Mouse (Mus musculus) embryonic facial prominence, embryonic 15.5 days (tissue): ENCODE results near the gene Erbb3. TPM values are rescaled to one million over a fixed set of nuclear protein-coding genes. Genes with fewer than 3 reads are reported as not detected.
"Not testable (repeated sequence)": the region's sequence is repeated elsewhere in the genome, so short reads cannot be mapped to it uniquely, and the experiment has no call there.

Source experiments
- ATAC-seq: fragments of 200-750 bp; cut with Nextera tagmentation; 2 replicates; pipeline ENCODE4 v1.8.0; 2017; ENCODE audit warnings: low read depth, moderate TSS enrichment; ENCODE audit not compliant: insufficient number of reproducible peaks, low FRiP score, low TSS enrichment
- H3K27ac ChIP-seq: fragments of 300-500 bp; sonication (generic); replicated peaks from 2 replicates; pipeline ENCODE4 v1.5.1; 2015; ENCODE audit warnings: mild to moderate bottlenecking, inconsistent platforms
- H3K27me3 ChIP-seq: fragments of 300-500 bp; sonication (generic); 2 replicates; pipeline ENCODE4 v1.6.1; 2015; ENCODE audit warnings: inconsistent platforms
- H3K36me3 ChIP-seq: fragments of 300-500 bp; sonication (generic); 2 replicates; pipeline ENCODE4 v1.6.1; 2015; ENCODE audit warnings: mild to moderate bottlenecking, inconsistent platforms
- H3K4me1 ChIP-seq: fragments of 300-500 bp; sonication (generic); 2 replicates; pipeline ENCODE4 v1.6.1; 2015; ENCODE audit warnings: inconsistent platforms
- H3K4me2 ChIP-seq: fragments of 300-500 bp; sonication (generic); replicated peaks from 2 replicates; pipeline ENCODE4 v1.6.1; 2015; ENCODE audit warnings: mild to moderate bottlenecking, inconsistent platforms
- H3K4me3 ChIP-seq: fragments of 300-500 bp; sonication (generic); replicated peaks from 2 replicates; pipeline ENCODE4 v1.5.1; 2015; ENCODE audit warnings: mild to moderate bottlenecking, inconsistent platforms
- H3K9ac ChIP-seq: fragments of 300-500 bp; sonication (generic); 2 replicates; pipeline ENCODE4 v1.6.1; 2015; ENCODE audit warnings: inconsistent platforms
- H3K9me3 ChIP-seq: fragments of 300-500 bp; sonication (generic); replicated peaks from 2 replicates; pipeline ENCODE4 v1.6.1; 2016; ENCODE audit warnings: inconsistent platforms
- WGBS: fragments of 180-500 bp; shearing (Covaris S2); methylation state at CpG from one replicate; pipeline ENCODE4 v1.1.7; 2015; 5-methylcytosine and 5-hydroxymethylcytosine counted together
- polyA plus RNA-seq: library from polyadenylated mRNA; unstranded; fragments of >200 nt; fragmentation: Nextera tagmentation; extraction: Ambion mirVana; gene quantifications from 2 replicates; pipeline ENCODE4 v1.2.1, GENCODE M21; 2015

The Erbb3 gene
- polyA plus RNA-seq, 1 experiment from 2014 or later, result 23.9 TPM

GRCm38 (mm10) chr10:128623106-128623613 lies 33.7 kb upstream of the Erbb3 start:
- not testable (repeated sequence) for H3K4me2 ChIP-seq, H3K27ac ChIP-seq, H3K9me3 ChIP-seq, H3K27me3 ChIP-seq, ATAC-seq, H3K4me3 ChIP-seq, H3K9ac ChIP-seq, H3K4me1 ChIP-seq
- H3K36me3 ChIP-seq, result peaks cover 24% of the 10 kb centered on the region
- 79% methylated on average over 4 of the region's 4 CpGs for WGBS

- Histone ChIP-seq H3K27me3 (no peaks in the 10 kb centered on the region), H3K27ac (no peak overlapping the region), H3K4me2 (no peak overlapping the region), H3K36me3 (peaks cover 24% of the 10 kb centered on the region), H3K9me3 (no peaks in the 10 kb centered on the region), H3K9ac (no peak overlapping the region), H3K4me1 (peaks cover 7% of the 10 kb centered on the region), H3K4me3 (no peak overlapping the region)
- ATAC-seq, result no peak
- WGBS, result 83% methylated on average over 4 of the region's 4 CpGs
Observed at GRCm38 (mm10) chr10:128622702-128623101, 33.2 kb upstream of the Erbb3 start.

- H3K9me3 ChIP-seq, result no peaks in the 10 kb centered on the region
- no peak overlapping the region for H3K27ac ChIP-seq
- no peak for ATAC-seq
- peaks cover 7% of the 10 kb centered on the region for H3K4me1 ChIP-seq
- H3K36me3 ChIP-seq, result peaks cover 24% of the 10 kb centered on the region
- H3K4me3 ChIP-seq, result no peak overlapping the region
- no peaks in the 10 kb centered on the region for H3K27me3 ChIP-seq
- no peak overlapping the region for H3K4me2 ChIP-seq
- WGBS, result 82% methylated on average over 3 of the region's 3 CpGs
- H3K9ac ChIP-seq, result no peak overlapping the region
Observed at GRCm38 (mm10) chr10:128621986-128622520, 32.6 kb upstream of the Erbb3 start.

- no peak for ATAC-seq
- no peak overlapping the region for H3K27ac ChIP-seq
Observed at GRCm38 (mm10) chr10:128620241-128620640, 30.8 kb upstream of the Erbb3 start.

GRCm38 (mm10) chr10:128619148-128619547 lies 29.7 kb upstream of the Erbb3 start:
- not testable (repeated sequence) for H3K4me1 ChIP-seq, H3K4me2 ChIP-seq, H3K9ac ChIP-seq, ATAC-seq, H3K9me3 ChIP-seq, H3K27ac ChIP-seq, H3K4me3 ChIP-seq, H3K27me3 ChIP-seq
- 84% methylated on average over 5 of the region's 5 CpGs for WGBS
- H3K36me3 ChIP-seq, result peaks cover 14% of the 10 kb centered on the region

More at GRCm38 (mm10) chr10:128620241-128620640, 30.8 kb upstream of the Erbb3 start:
- Histone ChIP-seq H3K36me3 (peaks cover 24% of the 10 kb centered on the region), H3K27me3 (no peaks in the 10 kb centered on the region), H3K4me3 (no peak overlapping the region), H3K9me3 (no peaks in the 10 kb centered on the region), H3K4me2 (no peak overlapping the region), H3K4me1 (peaks cover 4% of the 10 kb centered on the region), H3K9ac (no peak overlapping the region)

- 77% methylated on average over 1 of the region's 1 CpGs for WGBS
Observed at GRCm38 (mm10) chr10:128618570-128618969, 29.1 kb upstream of the Erbb3 start.

GRCm38 (mm10) chr10:128615798-128616448 lies 26.5 kb upstream of the Erbb3 start:
- not testable (repeated sequence) for H3K4me1 ChIP-seq, H3K4me3 ChIP-seq, H3K9ac ChIP-seq, H3K27ac ChIP-seq, H3K9me3 ChIP-seq, H3K36me3 ChIP-seq, ATAC-seq, H3K27me3 ChIP-seq, H3K4me2 ChIP-seq
- WGBS, result 84% methylated on average over 6 of the region's 7 CpGs

More at GRCm38 (mm10) chr10:128618570-128618969, 29.1 kb upstream of the Erbb3 start:
- Histone ChIP-seq H3K27me3 (no peaks in the 10 kb centered on the region), H3K27ac (no peak overlapping the region), H3K9me3 (no peaks in the 10 kb centered on the region), H3K36me3 (peaks cover 8% of the 10 kb centered on the region; the same call in 1 of the 2 replicates), H3K4me1 (no peaks in the 10 kb centered on the region), H3K9ac (no peak overlapping the region), H3K4me2 (no peak overlapping the region), H3K4me3 (no peak overlapping the region)
- ATAC-seq, result no peak

- Histone ChIP-seq H3K27me3 (no peaks in the 10 kb centered on the region), H3K4me2 (no peak overlapping the region), H3K9me3 (no peaks in the 10 kb centered on the region), H3K27ac (no peak overlapping the region), H3K4me1 (no peaks in the 10 kb centered on the region), H3K36me3 (no peaks in the 10 kb centered on the region), H3K4me3 (no peak overlapping the region), H3K9ac (no peak overlapping the region)
- no peak for ATAC-seq
- 54% methylated on average over 3 of the region's 3 CpGs for WGBS
Observed at GRCm38 (mm10) chr10:128614934-128615333, 25.5 kb upstream of the Erbb3 start.

GRCm38 (mm10) chr10:128613820-128614219 lies 24.4 kb upstream of the Erbb3 start:
- H3K27me3 ChIP-seq, H3K4me1 ChIP-seq, H3K4me3 ChIP-seq, H3K9ac ChIP-seq, H3K4me2 ChIP-seq, H3K27ac ChIP-seq, ATAC-seq, H3K9me3 ChIP-seq, H3K36me3 ChIP-seq: not testable (repeated sequence)
- WGBS, result 59% methylated on average over 4 of the region's 4 CpGs

GRCm38 (mm10) chr10:128613154-128613440 lies 23.6 kb upstream of the Erbb3 start:
- H3K27me3 ChIP-seq, result no peaks in the 10 kb centered on the region
- no peak for ATAC-seq
- no peak overlapping the region for H3K4me3 ChIP-seq
- H3K9ac ChIP-seq, result no peak overlapping the region
- H3K36me3 ChIP-seq, result no peaks in the 10 kb centered on the region
- no peak overlapping the region for H3K4me2 ChIP-seq
- H3K9me3 ChIP-seq, result no peaks in the 10 kb centered on the region
- no peaks in the 10 kb centered on the region for H3K4me1 ChIP-seq
- H3K27ac ChIP-seq, result no peak overlapping the region
- 36% methylated on average over 6 of the region's 6 CpGs for WGBS

GRCm38 (mm10) chr10:128612433-128613153 lies 23.1 kb upstream of the Erbb3 start:
- Histone ChIP-seq H3K4me1 (no peaks in the 10 kb centered on the region), H3K27ac (no peak overlapping the region), H3K4me2 (no peak overlapping the region; the same call in 1 of the 2 replicates), H3K9ac (no peak overlapping the region), H3K27me3 (no peaks in the 10 kb centered on the region), H3K36me3 (no peaks in the 10 kb centered on the region), H3K4me3 (no peak overlapping the region), H3K9me3 (no peaks in the 10 kb centered on the region)
- no peak for ATAC-seq
- WGBS, result 14% methylated on average over 16 of the region's 16 CpGs
